Mouse (Mus musculus): ENCODE measurements around the gene Apbb2. TPM values are rescaled to one million over a fixed set of nuclear protein-coding genes. Genes with fewer than 3 reads are reported as not detected.

Gene Apbb2
- polyA plus RNA-seq, 1 experiment from 2014 or later = 28.2 TPM

DNA sequence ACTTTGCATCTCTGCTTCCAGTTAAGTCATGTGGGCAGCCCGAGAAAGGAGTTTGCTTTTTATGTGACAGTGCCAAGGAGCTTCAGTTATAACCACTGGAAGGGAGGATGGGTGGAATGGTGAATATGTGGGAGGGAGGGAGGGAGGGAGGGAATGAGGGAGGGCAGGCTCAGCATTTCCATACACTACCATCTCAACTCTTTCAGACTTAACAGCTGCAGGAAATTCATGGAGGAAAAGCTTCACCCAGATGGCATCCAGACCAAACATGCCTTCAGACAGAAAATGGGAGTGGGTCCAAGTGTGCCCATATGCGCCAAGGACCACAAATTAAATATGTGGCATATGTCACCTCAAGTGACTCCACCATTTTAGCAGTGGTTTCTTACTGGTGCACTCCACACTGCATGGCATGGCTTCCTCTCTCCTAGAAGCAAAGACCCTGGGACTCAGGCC is 181.8 kb downstream of the Apbb2 start:
- H3K4me3 ChIP-seq = no peak overlapping the region
- no peak overlapping the region for H3K27ac ChIP-seq
- H3K9me3 ChIP-seq = no peaks in the 10 kb centered on the region
- no peaks in the 10 kb centered on the region for H3K36me3 ChIP-seq (replicated peaks)
- no peaks in the 10 kb centered on the region for H3K27me3 ChIP-seq (ENCODE audit: poor library complexity, severe bottlenecking)
- DNase-seq (ENCODE audit: extremely low spot score, low spot score) = no peak
- WGBS = 93% methylated on average over 2 of the region's 2 CpGs
- no peaks in the 10 kb centered on the region for H3K4me1 ChIP-seq

DNA sequence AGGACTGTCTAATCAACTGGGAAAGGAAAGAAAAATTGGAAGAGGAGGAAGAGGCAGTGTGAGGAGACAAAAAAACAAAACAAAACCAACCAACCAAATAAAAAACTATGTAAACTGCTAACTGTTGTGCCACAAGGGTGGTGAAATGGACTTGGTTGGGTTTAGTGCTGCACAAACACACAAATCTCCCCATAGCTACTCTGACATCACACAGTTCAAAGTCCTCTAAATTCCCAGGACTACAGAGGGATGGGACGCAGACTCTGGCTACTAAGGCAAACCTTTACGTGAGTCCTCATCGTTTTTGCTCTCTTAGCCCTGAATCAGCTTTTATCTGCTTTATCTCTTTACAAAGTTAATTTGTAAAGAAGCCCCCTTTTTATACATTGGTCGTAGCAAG is 183.4 kb downstream of the Apbb2 start:
- H3K9me3 ChIP-seq = no peaks in the 10 kb centered on the region
- H3K4me1 ChIP-seq = no peaks in the 10 kb centered on the region
- 94% methylated on average over 4 of the region's 4 CpGs for WGBS
- no peak for DNase-seq (ENCODE audit: extremely low spot score, low spot score)
- H3K4me3 ChIP-seq = no peak overlapping the region
- H3K27ac ChIP-seq = no peak overlapping the region
- no peaks in the 10 kb centered on the region for H3K36me3 ChIP-seq (replicated peaks)
- H3K27me3 ChIP-seq (ENCODE audit: poor library complexity, severe bottlenecking) = no peaks in the 10 kb centered on the region

DNA sequence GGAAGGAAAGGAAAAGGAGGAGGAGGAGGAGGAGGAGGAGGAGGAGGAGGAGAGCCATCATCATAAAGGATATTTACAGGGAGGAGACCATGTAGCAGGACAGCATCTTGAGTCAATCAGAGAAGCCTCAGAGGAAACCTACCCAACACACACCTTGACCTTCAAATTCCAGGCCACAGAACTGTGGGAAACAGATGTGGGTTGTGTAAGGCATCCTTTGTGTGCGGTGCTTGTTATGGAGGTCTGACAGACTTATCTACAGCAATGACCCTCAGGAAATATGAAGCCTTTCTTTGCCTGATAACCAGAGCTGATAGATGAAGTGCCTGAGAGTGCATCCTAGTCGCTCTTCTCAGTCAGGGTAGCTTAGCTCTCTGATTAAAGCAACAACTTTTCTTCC is 189.5 kb downstream of the Apbb2 start:
- no peak overlapping the region for H3K4me3 ChIP-seq
- no peaks in the 10 kb centered on the region for H3K27me3 ChIP-seq (ENCODE audit: poor library complexity, severe bottlenecking)
- H3K27ac ChIP-seq = no peak overlapping the region
- DNase-seq (ENCODE audit: extremely low spot score, low spot score) = no peak
- H3K9me3 ChIP-seq = no peaks in the 10 kb centered on the region
- no peaks in the 10 kb centered on the region for H3K36me3 ChIP-seq (replicated peaks)
- 0 out of 2 replicates have a peak, but pooled peaks cover 6% of the 10 kb centered on the region for H3K4me1 ChIP-seq
- WGBS = 72% methylated on average over 2 of the region's 2 CpGs

GRCm38 (mm10) chr5:66428071-66428470 is 190.5 kb downstream of the Apbb2 start:
- Histone ChIP-seq H3K9me3 (no peaks in the 10 kb centered on the region), H3K4me3 (no peak overlapping the region), H3K36me3 (replicated peaks) (no peaks in the 10 kb centered on the region), H3K27me3 (ENCODE audit: poor library complexity, severe bottlenecking) (no peaks in the 10 kb centered on the region), H3K4me1 (0 out of 2 replicates have a peak, but pooled peaks cover 6% of the 10 kb centered on the region), H3K27ac (no peak overlapping the region)
- no peak for DNase-seq (ENCODE audit: extremely low spot score, low spot score)

GRCm38 (mm10) chr5:66423909-66424308 is 194.7 kb downstream of the Apbb2 start:
- Histone ChIP-seq H3K4me1 (peaks cover 12% of the 10 kb centered on the region), H3K9me3 (no peaks in the 10 kb centered on the region), H3K4me3 (no peak overlapping the region), H3K27ac (no peak overlapping the region), H3K36me3 (replicated peaks) (no peaks in the 10 kb centered on the region), H3K27me3 (ENCODE audit: poor library complexity, severe bottlenecking) (no peaks in the 10 kb centered on the region)
- WGBS = 76% methylated on average over 4 of the region's 4 CpGs
- no peak for DNase-seq (ENCODE audit: extremely low spot score, low spot score)

GRCm38 (mm10) chr5:66423466-66423865 is 195.1 kb downstream of the Apbb2 start:
- 90% methylated on average over 4 of the region's 4 CpGs for WGBS
- H3K27ac ChIP-seq = no peak overlapping the region

GRCm38 (mm10) chr5:66421954-66422353 is 196.6 kb downstream of the Apbb2 start:
- no peaks in the 10 kb centered on the region for H3K9me3 ChIP-seq
- no peaks in the 10 kb centered on the region for H3K27me3 ChIP-seq (ENCODE audit: poor library complexity, severe bottlenecking)
- H3K4me3 ChIP-seq = no peak overlapping the region
- DNase-seq (ENCODE audit: extremely low spot score, low spot score) = no peak
- H3K4me1 ChIP-seq = peaks cover 6% of the 10 kb centered on the region
- H3K36me3 ChIP-seq (replicated peaks) = no peaks in the 10 kb centered on the region
- H3K27ac ChIP-seq = no peak overlapping the region
- 89% methylated on average over 4 of the region's 4 CpGs for WGBS

More at GRCm38 (mm10) chr5:66423466-66423865, 195.1 kb downstream of the Apbb2 start:
- Histone ChIP-seq H3K27me3 (ENCODE audit: poor library complexity, severe bottlenecking) (no peaks in the 10 kb centered on the region), H3K4me1 (peaks cover 12% of the 10 kb centered on the region), H3K9me3 (no peaks in the 10 kb centered on the region), H3K4me3 (no peak overlapping the region), H3K36me3 (replicated peaks) (no peaks in the 10 kb centered on the region)
- no peak for DNase-seq (ENCODE audit: extremely low spot score, low spot score)

GRCm38 (mm10) chr5:66421230-66421629 is 197.4 kb downstream of the Apbb2 start:
- WGBS = 92% methylated on average over 15 of the region's 15 CpGs
- peaks cover 7% of the 10 kb centered on the region for H3K4me1 ChIP-seq
- no peaks in the 10 kb centered on the region for H3K36me3 ChIP-seq (replicated peaks)
- no peak for DNase-seq (ENCODE audit: extremely low spot score, low spot score)
- H3K4me3 ChIP-seq = no peak overlapping the region
- no peak overlapping the region for H3K27ac ChIP-seq
- H3K27me3 ChIP-seq (ENCODE audit: poor library complexity, severe bottlenecking) = no peaks in the 10 kb centered on the region
- H3K9me3 ChIP-seq = no peaks in the 10 kb centered on the region

- DNase-seq (ENCODE audit: extremely low spot score, low spot score) = no peak
- Histone ChIP-seq H3K4me1 (peaks cover 19% of the 10 kb centered on the region), H3K27me3 (ENCODE audit: poor library complexity, severe bottlenecking) (no peaks in the 10 kb centered on the region), H3K27ac (no peak overlapping the region), H3K4me3 (no peak overlapping the region), H3K36me3 (replicated peaks) (no peaks in the 10 kb centered on the region), H3K9me3 (no peaks in the 10 kb centered on the region)
- 73% methylated on average over 7 of the region's 7 CpGs for WGBS
Measured at GRCm38 (mm10) chr5:66420011-66420410, 198.6 kb downstream of the Apbb2 start.

DNA sequence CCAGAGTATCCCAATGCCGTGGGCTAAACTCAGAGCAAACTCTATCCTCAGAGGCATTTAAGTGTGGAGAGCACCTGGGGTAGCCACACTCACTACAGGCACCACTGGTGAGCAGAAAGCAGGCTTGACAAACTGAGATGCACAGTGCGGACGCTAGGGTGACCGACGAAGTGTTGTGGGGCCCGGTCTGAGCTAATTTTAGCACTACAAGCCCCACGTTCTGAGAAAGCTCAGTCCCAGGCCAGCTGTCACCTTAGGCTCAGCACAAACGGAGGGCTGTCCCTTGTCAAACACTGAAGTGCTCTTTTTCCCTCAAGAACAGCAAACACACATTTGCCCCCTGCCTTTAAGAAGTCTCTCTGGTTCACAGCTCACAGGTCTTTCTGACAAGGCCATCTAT is 201.3 kb downstream of the Apbb2 start:
- Histone ChIP-seq H3K27ac (no peak overlapping the region), H3K9me3 (no peaks in the 10 kb centered on the region), H3K36me3 (replicated peaks) (no peaks in the 10 kb centered on the region), H3K4me3 (no peak overlapping the region), H3K4me1 (peaks cover 32% of the 10 kb centered on the region), H3K27me3 (ENCODE audit: poor library complexity, severe bottlenecking) (no peaks in the 10 kb centered on the region)
- 81% methylated on average over 8 of the region's 8 CpGs for WGBS
- no peak for DNase-seq (ENCODE audit: extremely low spot score, low spot score)

DNA sequence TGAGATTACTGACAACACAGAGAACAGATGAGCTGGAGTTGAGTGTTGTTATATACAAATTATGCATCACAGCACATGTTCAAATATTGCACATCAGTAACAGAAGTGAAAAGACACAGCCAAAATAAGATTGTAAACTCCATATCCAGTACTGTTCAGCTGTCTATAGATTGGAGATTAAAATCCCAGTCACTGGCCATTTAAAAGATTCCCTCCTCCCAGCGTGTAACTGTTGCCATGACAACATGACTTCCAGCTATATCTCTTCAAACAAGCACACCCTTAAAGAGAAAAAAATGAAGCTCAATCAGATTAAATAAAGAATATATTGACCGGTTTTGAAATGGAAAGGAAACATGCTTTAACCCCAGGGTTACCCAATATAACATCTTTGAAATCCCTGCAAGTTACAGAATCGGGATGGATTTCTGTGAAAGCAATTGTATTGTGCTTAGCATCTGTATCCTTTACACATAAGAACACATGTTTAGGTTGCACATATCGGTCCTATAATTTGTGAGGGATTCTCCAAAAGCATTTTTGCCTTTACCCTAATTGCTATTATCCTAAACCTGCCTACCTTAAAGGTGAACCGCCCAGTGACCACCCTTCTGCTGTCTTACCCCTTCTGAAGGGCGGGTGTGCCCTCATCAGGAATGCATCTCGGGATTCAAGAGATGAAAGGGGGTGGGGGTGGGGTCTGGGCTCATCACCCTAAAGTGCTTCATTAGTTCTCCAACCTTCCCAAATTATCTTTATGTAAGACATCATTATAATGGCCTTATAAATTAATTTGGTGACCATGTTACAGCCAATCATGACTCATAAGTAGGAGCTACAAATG is 202.7 kb downstream of the Apbb2 start:
- H3K9me3 ChIP-seq = no peaks in the 10 kb centered on the region
- 73% methylated on average over 7 of the region's 7 CpGs for WGBS
- no peak overlapping the region for H3K4me3 ChIP-seq
- peaks cover 32% of the 10 kb centered on the region for H3K4me1 ChIP-seq
- H3K27me3 ChIP-seq (ENCODE audit: poor library complexity, severe bottlenecking) = no peaks in the 10 kb centered on the region
- DNase-seq (ENCODE audit: extremely low spot score, low spot score) = no peak
- no peaks in the 10 kb centered on the region for H3K36me3 ChIP-seq (replicated peaks)
- no peak overlapping the region for H3K27ac ChIP-seq

- Histone ChIP-seq H3K4me3 (no peak overlapping the region), H3K4me1 (peaks cover 29% of the 10 kb centered on the region), H3K27me3 (ENCODE audit: poor library complexity, severe bottlenecking) (no peaks in the 10 kb centered on the region), H3K27ac (no peak overlapping the region), H3K9me3 (no peaks in the 10 kb centered on the region), H3K36me3 (replicated peaks) (no peaks in the 10 kb centered on the region)
- WGBS = 80% methylated on average over 9 of the region's 9 CpGs
- no peak for DNase-seq (ENCODE audit: extremely low spot score, low spot score)
Measured at GRCm38 (mm10) chr5:66415033-66415697, 203.4 kb downstream of the Apbb2 start.

DNA sequence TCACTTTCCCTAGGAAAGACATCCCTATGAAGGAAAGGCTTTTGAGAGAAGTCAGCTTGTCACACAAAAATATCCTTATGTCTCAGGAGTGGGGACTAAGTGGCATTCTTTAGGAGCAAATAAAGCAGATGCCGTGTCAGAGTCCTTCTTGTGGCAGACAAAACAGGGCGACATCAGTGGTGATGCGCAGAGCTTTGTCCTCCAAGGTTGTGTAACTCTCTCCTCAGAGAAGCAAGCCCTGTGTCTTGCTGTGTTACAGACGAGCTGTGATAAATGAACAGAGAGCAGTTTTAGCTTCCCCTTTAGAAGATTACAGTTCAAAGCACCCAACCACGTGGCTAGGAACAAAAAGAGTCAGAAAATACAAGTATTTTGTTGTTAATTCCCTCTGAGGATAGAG is 205.2 kb downstream of the Apbb2 start:
- Histone ChIP-seq H3K4me3 (no peak overlapping the region), H3K36me3 (replicated peaks) (no peaks in the 10 kb centered on the region), H3K27ac (peak overlapping the region; percentile 30; the same call in 1 of the 2 replicates), H3K4me1 (peaks cover 26% of the 10 kb centered on the region), H3K9me3 (no peaks in the 10 kb centered on the region), H3K27me3 (ENCODE audit: poor library complexity, severe bottlenecking) (no peaks in the 10 kb centered on the region)
- DNase-seq (ENCODE audit: extremely low spot score, low spot score) = no peak
- 69% methylated on average over 5 of the region's 5 CpGs for WGBS
